Mouse (Mus musculus) common myeloid progenitor, adult 5-6 weeks (primary cell): Measurements from ENCODE around the gene Bhmt. TPM values are rescaled to one million over a fixed set of nuclear protein-coding genes. Genes with fewer than 3 reads are reported as not detected.
"Not testable (repeated sequence)": the region's sequence is repeated elsewhere in the genome, so short reads cannot be mapped to it uniquely, and the experiment has no call there.

ENCODE experiments used
- ATAC-seq: replicated peaks from 2 replicates; pipeline ENCODE4 v1.8.0; 2016; ENCODE audit warnings: low read depth, mild to moderate bottlenecking, moderate TSS enrichment, inconsistent platforms; ENCODE audit not compliant: poor library complexity, severe bottlenecking
- total RNA-seq: library from RNA; stranded (forward); fragments of 200-1000, 187-1606 nt; gene quantifications from 2 replicates; pipeline ENCODE4 v1.2.3, GENCODE M21; 2017

Gene Bhmt
- total RNA-seq, 1 experiment from 2014 or later, result not detected

DNA sequence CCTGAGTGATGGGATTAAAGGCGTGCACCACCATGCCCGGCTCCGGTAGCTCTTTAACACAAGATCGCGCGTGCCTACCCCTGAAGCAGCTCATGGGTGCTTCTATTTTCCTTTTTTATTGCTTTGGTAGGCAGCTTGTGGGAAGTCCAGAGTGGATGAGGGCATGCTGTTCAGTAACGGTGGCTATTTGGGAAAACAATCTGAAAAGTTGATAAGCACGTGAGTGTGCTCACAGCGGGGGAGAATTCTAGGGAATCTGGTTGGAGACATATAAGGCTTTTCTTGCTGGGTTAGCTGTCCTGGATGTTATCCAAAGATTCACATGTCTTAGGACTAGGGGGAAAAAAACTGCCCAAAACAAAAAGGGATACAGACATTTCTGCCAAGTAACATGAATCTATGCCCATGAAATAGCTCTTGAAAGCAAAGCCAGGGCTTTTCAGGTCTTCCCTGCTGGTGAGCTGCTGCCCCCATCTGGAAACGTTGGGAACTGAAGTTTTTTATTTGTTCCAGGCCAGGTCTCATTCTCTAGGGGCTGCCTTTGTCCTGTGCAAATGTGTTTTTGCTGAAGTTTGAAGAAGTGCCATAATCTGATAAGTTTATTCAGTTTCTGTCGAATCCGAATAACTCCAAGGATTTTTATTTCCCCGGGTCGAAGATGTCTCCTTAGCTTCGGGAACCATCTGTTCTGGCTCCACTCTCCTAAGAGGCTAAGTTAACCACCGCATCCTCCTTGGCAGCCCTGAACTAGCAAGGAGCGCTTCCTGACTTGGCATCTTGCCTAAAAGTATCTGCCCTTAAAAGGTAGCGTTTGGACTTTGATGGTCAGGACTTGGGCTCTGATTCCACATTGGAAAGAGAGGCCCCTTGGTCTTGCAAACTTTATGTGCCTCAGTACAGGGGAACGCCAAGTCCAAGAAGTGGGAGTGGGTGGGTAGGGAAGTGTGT lies 24.8 kb downstream of the Bhmt start:
- ATAC-seq, result peak; percentile 80

DNA sequence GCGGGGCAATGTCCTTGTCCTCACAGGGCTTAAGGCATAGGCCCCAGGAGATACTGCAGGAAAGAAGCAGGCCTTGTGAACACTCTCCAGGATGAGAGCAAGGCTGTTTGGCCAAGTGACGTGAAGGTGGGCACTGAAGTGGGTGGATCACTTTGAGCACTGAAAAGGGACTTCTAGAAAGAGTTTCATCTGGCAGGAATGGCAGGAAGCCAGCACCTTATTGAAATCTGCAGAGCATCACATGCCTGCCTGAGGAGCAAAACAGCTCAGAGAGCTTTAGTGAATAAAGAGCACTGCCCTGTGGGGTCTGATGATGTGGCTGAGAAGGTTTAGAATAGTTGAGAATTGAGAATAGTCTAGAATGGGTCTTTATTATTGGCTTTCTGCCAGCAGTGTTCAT lies 29.3 kb downstream of the Bhmt start:
- ATAC-seq, result no peak

DNA sequence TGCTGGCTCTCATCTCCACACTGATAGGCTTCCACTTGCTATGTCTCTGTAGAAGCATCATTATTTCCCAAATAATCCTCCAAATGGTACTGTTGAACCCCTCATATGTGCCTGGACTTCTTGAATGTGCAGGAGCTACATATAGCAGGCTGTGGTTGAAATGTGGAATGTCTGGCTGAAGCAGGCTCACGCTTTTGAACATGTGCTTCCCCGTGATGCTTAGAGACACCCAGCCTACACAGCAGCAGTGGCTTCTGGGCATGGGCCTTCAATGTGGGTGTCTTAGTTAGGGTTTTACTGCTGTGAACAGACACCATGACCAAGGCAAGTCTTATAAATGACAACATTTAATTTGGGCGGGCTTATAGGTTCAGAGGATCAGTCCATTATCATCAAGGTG lies 30.1 kb downstream of the Bhmt start:
- no peak for ATAC-seq

- ATAC-seq, result no peak
These were observed 30.7 kb downstream of the Bhmt start for GRCm38 (mm10) chr13:93606868-93607578.

DNA sequence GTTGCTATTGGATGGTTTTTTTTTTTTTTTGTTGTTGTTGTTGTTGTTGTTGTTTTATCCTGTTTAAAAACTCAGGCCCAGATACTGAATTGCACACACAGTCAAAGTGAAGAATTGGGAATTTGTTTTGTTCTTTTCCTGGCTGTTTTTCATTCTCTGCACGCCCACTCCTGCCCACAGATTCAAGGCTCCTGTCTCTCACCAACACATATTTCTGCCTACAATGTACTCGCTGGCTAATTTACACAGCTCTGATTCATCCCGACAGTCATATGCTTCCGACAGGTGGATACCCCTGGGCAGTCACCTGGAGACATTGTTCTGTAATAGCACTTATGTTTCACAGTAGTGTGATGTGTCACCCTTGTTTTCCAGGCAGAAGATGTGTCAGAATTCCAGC lies 33.1 kb downstream of the Bhmt start:
- ATAC-seq, result no peak

DNA sequence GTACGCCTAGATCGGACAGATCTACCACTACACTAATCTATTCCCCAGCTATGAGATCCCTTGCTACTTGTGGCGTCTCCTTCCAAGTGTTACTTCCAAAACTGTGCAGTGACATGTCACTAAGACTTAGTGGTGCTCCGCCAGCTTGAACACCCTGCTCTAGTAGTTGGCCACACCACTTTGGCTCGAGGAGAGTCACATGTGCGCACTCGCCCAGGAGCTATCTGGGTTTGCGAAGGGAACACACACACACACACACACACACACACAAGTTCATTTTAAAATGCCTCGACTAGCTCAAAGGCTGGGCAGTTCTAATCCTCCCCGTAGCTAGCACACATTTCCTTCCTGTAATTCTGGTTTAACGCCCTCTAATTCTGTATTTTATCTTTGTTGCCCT lies 36.2 kb downstream of the Bhmt start:
- no peak for ATAC-seq

GRCm38 (mm10) chr13:93593040-93593699 lies 44.6 kb downstream of the Bhmt start:
- peak; percentile 88 for ATAC-seq

DNA sequence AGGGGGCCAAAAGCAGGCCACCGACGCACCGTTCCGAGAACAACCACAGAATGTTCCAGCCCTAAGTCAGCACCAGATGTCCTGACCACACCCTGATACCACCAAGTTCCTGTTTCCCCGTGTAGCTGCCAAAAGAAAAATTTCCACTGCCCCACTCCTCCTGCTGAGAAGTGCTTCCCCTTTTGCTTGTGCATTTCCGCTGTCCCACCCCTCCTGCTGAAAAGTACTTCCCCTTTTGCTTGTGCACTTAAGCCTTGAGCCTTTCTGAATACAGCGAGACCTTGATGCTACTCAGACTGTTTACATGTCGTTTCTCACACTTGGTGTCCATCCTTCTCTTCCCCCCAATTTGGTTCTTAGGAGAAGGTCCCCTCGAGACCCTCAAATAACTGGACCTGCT lies 55.2 kb downstream of the Bhmt start:
- not testable (repeated sequence) for ATAC-seq

- no peak for ATAC-seq
These were observed 57.3 kb downstream of the Bhmt start for GRCm38 (mm10) chr13:93580431-93580830.

GRCm38 (mm10) chr13:93569676-93570075 lies 68.1 kb downstream of the Bhmt start:
- no peak for ATAC-seq

Other genes starting within 250 kb of the Bhmt start
- 17.3 and 21.5 TPM in 2 replicates for gene Jmy, start 138.2 kb downstream of the Bhmt start, total RNA-seq
- not detected in 2 replicates for gene Bhmt2, start 36.3 kb upstream of the Bhmt start, total RNA-seq
- gene Dmgdh, start 36.5 kb upstream of the Bhmt start, total RNA-seq, result not detected in 2 replicates
- gene Arsb, start 133.7 kb upstream of the Bhmt start, total RNA-seq, result 7.6 and 10.2 TPM in 2 replicates